Mouse (Mus musculus) stomach, embryonic 16.5 days (tissue): ENCODE results near the gene Chmp2a. TPM values are rescaled to one million over a fixed set of nuclear protein-coding genes. Genes with fewer than 3 reads are reported as not detected.

Source experiments
- ATAC-seq: fragments of 200-750 bp; cut with Nextera tagmentation; 2 replicates; pipeline ENCODE4 v1.8.0; 2017; ENCODE audit warnings: moderate number of reproducible peaks, moderate TSS enrichment; ENCODE audit not compliant: insufficient read depth, low FRiP score
- H3K27ac ChIP-seq: fragments of 300-500 bp; sonication (generic); 2 replicates; pipeline ENCODE4 v1.5.1; 2014; ENCODE audit warnings: low read length
- H3K27me3 ChIP-seq: fragments of 300-500 bp; sonication (generic); 2 replicates; pipeline ENCODE4 v1.6.1; 2014; ENCODE audit warnings: low read length, control low read depth, mixed read lengths; ENCODE audit not compliant: control insufficient read depth, insufficient read depth
- H3K36me3 ChIP-seq: fragments of 300-500 bp; sonication (generic); 2 replicates; pipeline ENCODE4 v1.6.1; 2014; ENCODE audit warnings: low read length; ENCODE audit not compliant: control insufficient read depth, insufficient read depth
- H3K4me1 ChIP-seq: fragments of 300-500 bp; sonication (generic); 2 replicates; pipeline ENCODE4 v1.6.1; 2014; ENCODE audit warnings: low read length, control low read depth, mixed read lengths; ENCODE audit not compliant: control insufficient read depth, insufficient read depth
- H3K4me2 ChIP-seq: fragments of 300-500 bp; sonication (generic); 2 replicates; pipeline ENCODE4 v1.6.1; 2014; ENCODE audit warnings: low read depth, low read length, mixed read lengths
- H3K4me3 ChIP-seq: fragments of 300-500 bp; sonication (generic); replicated peaks from 2 replicates; pipeline ENCODE4 v1.5.1; 2014; ENCODE audit warnings: mild to moderate bottlenecking, low read length
- H3K9ac ChIP-seq: fragments of 300-500 bp; sonication (generic); 2 replicates; pipeline ENCODE4 v1.6.1; 2014; ENCODE audit warnings: low read length
- H3K9me3 ChIP-seq: fragments of 300-500 bp; sonication (generic); replicated peaks from 2 replicates; pipeline ENCODE4 v1.6.1; 2016; ENCODE audit warnings: low read length, control low read depth; ENCODE audit not compliant: control insufficient read depth
- WGBS: fragments of 180-500 bp; shearing (Covaris S2); extraction: QIAGEN DNeasy Blood & Tissue Kit; methylation state at CpG from one replicate; pipeline ENCODE4 v1.1.7; 2014; 5-methylcytosine and 5-hydroxymethylcytosine counted together
- polyA plus RNA-seq: library from polyadenylated mRNA; unstranded; fragments of >200 nt; fragmentation: Nextera tagmentation; extraction: Ambion mirVana; gene quantifications from 2 replicates; pipeline ENCODE4 v1.2.1, GENCODE M21; 2015

Chmp2a gene
- polyA plus RNA-seq, 1 experiment from 2014 or later = 189 TPM

DNA sequence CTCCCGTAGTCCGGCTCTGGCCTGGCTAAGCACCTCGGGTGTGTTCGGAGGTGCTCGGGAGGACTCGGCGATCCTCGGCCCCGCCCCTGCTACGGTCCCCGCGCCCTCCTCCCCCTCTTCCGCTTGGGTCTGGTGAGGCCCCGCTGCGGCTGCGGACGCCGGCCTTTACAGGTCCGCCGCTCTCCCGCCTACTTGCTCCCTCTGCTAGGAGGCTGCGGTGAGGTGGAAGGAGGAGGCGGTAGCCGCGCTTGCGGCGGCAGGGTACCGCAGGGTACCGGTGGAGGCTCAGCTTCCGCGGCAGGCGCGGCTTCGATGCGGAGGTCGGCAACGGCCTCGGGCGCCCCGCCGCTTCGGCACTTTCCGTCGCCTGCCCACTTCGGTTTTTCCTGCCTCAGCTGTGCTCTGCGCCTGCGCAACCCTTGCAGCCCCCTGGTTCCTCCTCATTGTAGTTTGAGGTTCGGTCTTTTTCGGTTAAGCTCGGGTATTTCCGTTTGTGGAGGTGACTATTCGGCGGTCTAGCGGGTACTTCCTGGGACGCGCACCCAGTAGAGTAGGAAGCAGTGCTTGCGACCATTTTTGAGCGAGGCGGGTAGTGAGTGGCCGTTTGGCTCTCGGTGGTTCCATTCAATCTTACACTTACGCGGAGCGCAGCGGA lies 3.4 kb upstream of the Chmp2a start, which contains the start of gene Ube2m:
Gene Ube2m (minus strand): TSS at position 375 of the 655 bp plus-strand sequence.
- Histone ChIP-seq H3K4me1 (peaks cover 35% of the 10 kb centered on the region), H3K4me3 (peak within 1 kb of the TSS; percentile 81), H3K27me3 (peaks cover 6% of the 10 kb centered on the region), H3K9me3 (peaks cover 5% of the 10 kb centered on the region; the same call in 1 of the 2 replicates), H3K9ac (peak within 1 kb of the TSS; percentile 97), H3K27ac (peak within 1 kb of the TSS; percentile 99), H3K4me2 (peak within 1 kb of the TSS; percentile 90), H3K36me3 (peaks cover 9% of the 10 kb centered on the region)
- peak; percentile 95 for ATAC-seq
- WGBS = under 1% methylated on average over 63 of the region's 65 CpGs

DNA sequence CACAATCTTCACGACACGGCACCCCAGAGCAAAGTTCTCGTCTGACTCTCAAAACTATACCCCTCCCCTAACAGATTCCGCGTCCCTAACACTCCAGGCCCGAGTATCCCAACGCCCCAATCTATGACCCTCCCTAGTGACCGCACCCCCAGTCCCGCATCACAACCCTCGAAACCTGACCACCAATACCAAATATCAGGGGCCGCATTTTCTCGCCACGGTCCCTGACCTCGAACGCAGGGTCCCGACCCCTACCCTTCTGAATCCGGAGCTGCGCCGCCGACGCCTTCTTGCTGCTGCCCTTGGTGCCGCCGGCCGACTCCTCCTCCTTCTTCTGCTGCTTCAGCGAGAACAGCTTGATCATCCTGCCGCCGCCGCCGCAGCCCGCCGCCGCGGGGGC lies 2.8 kb upstream of the Chmp2a start:
- peak overlapping the region; percentile 90 for H3K4me2 ChIP-seq

DNA sequence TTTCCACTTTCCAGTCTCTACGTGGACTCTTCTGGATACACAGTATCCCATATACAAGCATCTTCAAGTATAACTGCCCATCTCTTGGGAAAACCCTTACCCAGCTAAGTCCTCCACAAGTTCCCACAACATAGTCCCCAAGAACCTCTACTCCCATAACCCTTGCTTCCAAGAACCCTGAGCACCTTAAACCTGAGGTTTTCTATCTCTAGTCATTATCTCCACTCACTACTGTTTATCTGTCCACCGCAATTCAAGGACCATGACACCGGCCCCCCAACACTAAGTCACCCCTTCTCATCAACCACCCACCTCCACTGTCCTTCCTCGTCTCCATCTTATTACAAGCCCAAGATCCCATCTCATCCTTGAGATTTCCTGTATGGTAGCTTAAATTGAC lies 2.2 kb upstream of the Chmp2a start:
- H3K4me2 ChIP-seq = peak overlapping the region; percentile 90
- H3K27me3 ChIP-seq = no peaks in the 10 kb centered on the region
- WGBS = 26% methylated on average over 4 of the region's 4 CpGs
- no peak for ATAC-seq
- H3K27ac ChIP-seq = peak overlapping the region; percentile 99
- peaks cover 11% of the 10 kb centered on the region for H3K36me3 ChIP-seq
- H3K4me1 ChIP-seq = peaks cover 35% of the 10 kb centered on the region
- peak overlapping the region; percentile 97 for H3K9ac ChIP-seq
- peak overlapping the region; percentile 81 for H3K4me3 ChIP-seq
- H3K9me3 ChIP-seq = no peaks in the 10 kb centered on the region

More for the DNA sequence above, 2.8 kb upstream of the Chmp2a start:
- H3K9ac ChIP-seq = peak overlapping the region; percentile 97
- ATAC-seq = no peak
- peaks cover 9% of the 10 kb centered on the region for H3K36me3 ChIP-seq
- peak overlapping the region; percentile 81 for H3K4me3 ChIP-seq
- 0% methylated on average over 32 of the region's 33 CpGs for WGBS
- H3K9me3 ChIP-seq = no peaks in the 10 kb centered on the region
- peaks cover 35% of the 10 kb centered on the region for H3K4me1 ChIP-seq
- H3K27ac ChIP-seq = peak overlapping the region; percentile 99
- no peaks in the 10 kb centered on the region for H3K27me3 ChIP-seq

- H3K4me1 ChIP-seq = peaks cover 35% of the 10 kb centered on the region
- peaks cover 20% of the 10 kb centered on the region for H3K36me3 ChIP-seq
- ATAC-seq = no peak
- 79% methylated on average over 17 of the region's 17 CpGs for WGBS
- H3K9ac ChIP-seq = peak overlapping the region; percentile 59
- H3K4me2 ChIP-seq = peak overlapping the region; percentile 40; the same call in 1 of the 2 replicates
- peak overlapping the region; percentile 82 for H3K27ac ChIP-seq
- no peaks in the 10 kb centered on the region for H3K27me3 ChIP-seq
- no peak overlapping the region for H3K4me3 ChIP-seq
- H3K9me3 ChIP-seq = no peaks in the 10 kb centered on the region
Observed at GRCm38 (mm10) chr7:13035211-13035855, 726 bp upstream of the Chmp2a start.

- peaks cover 29% of the 10 kb centered on the region for H3K4me1 ChIP-seq
- no peaks in the 10 kb centered on the region for H3K9me3 ChIP-seq
- WGBS = 38% methylated on average over 13 of the region's 13 CpGs
- H3K27me3 ChIP-seq = no peaks in the 10 kb centered on the region
- peak overlapping the region; percentile 71 for H3K4me3 ChIP-seq
- ATAC-seq = no peak
- peak overlapping the region; percentile 87 for H3K4me2 ChIP-seq
- peak overlapping the region; percentile 93 for H3K27ac ChIP-seq
- peaks cover 37% of the 10 kb centered on the region for H3K36me3 ChIP-seq
- peak overlapping the region; percentile 87 for H3K9ac ChIP-seq
Observed at GRCm38 (mm10) chr7:13033451-13034147, 1.0 kb downstream of the Chmp2a start.

DNA sequence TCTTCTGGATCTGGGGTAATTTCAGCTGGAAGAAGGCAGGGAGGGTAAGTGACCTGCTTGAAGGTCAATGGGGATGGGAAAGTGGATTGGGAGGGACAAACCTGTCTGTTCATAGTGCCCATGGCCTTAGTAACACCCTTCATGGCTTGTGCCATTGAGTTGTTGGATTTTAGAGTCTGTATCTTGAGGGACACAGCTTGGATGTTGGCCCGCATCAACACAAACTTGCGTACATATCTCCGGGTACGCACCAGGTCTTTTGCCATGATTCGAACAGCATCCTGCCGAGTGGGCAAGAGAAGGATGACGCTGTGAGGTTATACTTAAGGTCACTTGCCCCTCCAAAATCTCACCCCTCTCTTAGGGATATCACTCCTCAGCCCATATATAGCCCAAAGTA lies 2.1 kb downstream of the Chmp2a start:
- Histone ChIP-seq H3K4me2 (no peak overlapping the region), H3K27ac (no peak overlapping the region), H3K9ac (no peak overlapping the region), H3K27me3 (no peaks in the 10 kb centered on the region), H3K36me3 (peaks cover 45% of the 10 kb centered on the region), H3K4me3 (no peak overlapping the region), H3K9me3 (no peaks in the 10 kb centered on the region), H3K4me1 (peaks cover 29% of the 10 kb centered on the region)
- ATAC-seq = no peak
- 85% methylated on average over 7 of the region's 7 CpGs for WGBS

DNA sequence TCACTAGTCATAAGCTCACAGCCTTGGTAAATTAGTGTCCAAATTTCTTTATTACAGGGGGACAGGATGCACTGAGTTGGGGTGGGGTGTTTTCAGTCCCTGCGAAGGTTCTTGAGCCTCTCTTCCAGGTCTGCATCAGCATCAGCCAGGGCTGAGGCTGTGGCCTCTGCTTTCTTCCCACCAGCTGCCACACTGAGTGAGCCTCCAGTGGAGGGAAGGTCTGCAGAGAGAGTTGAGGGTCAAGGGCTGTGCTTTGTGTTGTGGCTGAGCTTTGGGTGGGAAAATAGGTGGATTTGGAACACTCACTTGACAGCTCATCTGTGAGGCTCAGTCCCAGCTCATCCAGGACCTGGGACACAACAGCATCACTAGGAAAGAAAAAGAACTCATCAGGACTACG lies 2.6 kb downstream of the Chmp2a start:
- H3K27ac ChIP-seq = no peak overlapping the region
- ATAC-seq = no peak
- WGBS = 66% methylated on average over 2 of the region's 2 CpGs
- H3K27me3 ChIP-seq = no peaks in the 10 kb centered on the region
- H3K4me1 ChIP-seq = peaks cover 30% of the 10 kb centered on the region
- H3K4me2 ChIP-seq = no peak overlapping the region
- no peak overlapping the region for H3K9ac ChIP-seq
- no peak overlapping the region for H3K4me3 ChIP-seq
- H3K9me3 ChIP-seq = no peaks in the 10 kb centered on the region
- H3K36me3 ChIP-seq = peaks cover 48% of the 10 kb centered on the region

DNA sequence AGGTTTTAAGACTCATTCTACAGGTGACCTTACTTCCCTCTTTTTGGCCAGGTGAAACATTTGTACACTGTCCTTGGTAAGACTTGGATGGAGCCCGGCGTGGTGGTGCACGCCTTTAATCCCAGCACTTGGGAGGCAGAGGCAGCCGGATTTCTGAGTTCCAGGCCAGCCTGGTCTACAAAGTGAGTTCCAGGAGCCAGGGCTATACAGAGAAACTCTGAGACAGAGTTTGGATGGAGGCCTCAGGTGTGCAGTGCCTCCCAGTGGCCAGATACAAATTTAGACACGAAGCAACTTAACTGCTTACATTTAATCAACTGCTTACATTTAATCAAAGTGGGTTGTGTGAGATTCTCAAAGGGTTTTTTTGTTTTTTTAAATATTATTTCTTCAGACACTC lies 3.5 kb downstream of the Chmp2a start:
- Histone ChIP-seq H3K4me3 (no peak overlapping the region), H3K4me1 (peaks cover 28% of the 10 kb centered on the region)
- 67% methylated on average over 5 of the region's 5 CpGs for WGBS

GRCm38 (mm10) chr7:13028986-13029385 lies 5.6 kb downstream of the Chmp2a start:
- Histone ChIP-seq H3K36me3 (peaks cover 47% of the 10 kb centered on the region), H3K27me3 (no peaks in the 10 kb centered on the region), H3K4me1 (peaks cover 26% of the 10 kb centered on the region), H3K9me3 (no peaks in the 10 kb centered on the region), H3K9ac (0 out of 2 replicates have a peak overlapping the region, but pooled peaks have one; percentile 26), H3K4me3 (no peak overlapping the region), H3K4me2 (no peak overlapping the region), H3K27ac (no peak overlapping the region)
- no peak for ATAC-seq
- 96% methylated on average over 4 of the region's 4 CpGs for WGBS

More for the DNA sequence above, 3.5 kb downstream of the Chmp2a start:
- no peaks in the 10 kb centered on the region for H3K27me3 ChIP-seq
- no peak overlapping the region for H3K9ac ChIP-seq
- no peak overlapping the region for H3K27ac ChIP-seq
- no peaks in the 10 kb centered on the region for H3K9me3 ChIP-seq
- ATAC-seq = no peak
- H3K36me3 ChIP-seq = peaks cover 49% of the 10 kb centered on the region
- H3K4me2 ChIP-seq = no peak overlapping the region
